Mouse (Mus musculus) ES-Bruce4 (cell line): ENCODE measurements around the gene Mboat1.

Experiments used
- CTCF ChIP-seq: IDR thresholded peaks from one replicate; pipeline ENCODE4 v1.8.1; 2011; ENCODE audit warnings: low read depth, low read length
- EP300 ChIP-seq: IDR thresholded peaks from 2 replicates; pipeline ENCODE4 v1.6.1; 2011; ENCODE audit warnings: low read depth, low read length; ENCODE audit not compliant: insufficient read depth
- POLR2A ChIP-seq: IDR thresholded peaks from one replicate; pipeline ENCODE4 v1.8.1; 2011; ENCODE audit warnings: low read length; ENCODE audit not compliant: insufficient read depth

GRCm38 (mm10) chr13:30229625-30230139 is 93.4 kb downstream of the Mboat1 start:
- no peak for TF ChIP-seq POLR2A
- no peak for TF ChIP-seq CTCF
- TF ChIP-seq EP300: no peak
